Mouse (Mus musculus) erythroblast, embryonic 14.5 days (primary cell): Measurements from ENCODE around the gene Zfand3.

Source experiments
- GATA1 ChIP-seq: IDR thresholded peaks from 2 replicates; pipeline ENCODE4 v1.6.1; 2012; ENCODE audit warnings: low read length, inconsistent platforms, mixed read lengths
- TAL1 ChIP-seq: IDR thresholded peaks from 3 replicates; pipeline ENCODE4 v1.6.1; 2012; ENCODE audit warnings: low read length, inconsistent platforms, mixed read lengths

- TF ChIP-seq TAL1 (no peak), GATA1 (no peak)
These were observed 217.1 kb downstream of the Zfand3 start for GRCm38 (mm10) chr17:30221677-30222076.
